Mouse (Mus musculus): ENCODE measurements around the gene Ccer2.

DNA sequence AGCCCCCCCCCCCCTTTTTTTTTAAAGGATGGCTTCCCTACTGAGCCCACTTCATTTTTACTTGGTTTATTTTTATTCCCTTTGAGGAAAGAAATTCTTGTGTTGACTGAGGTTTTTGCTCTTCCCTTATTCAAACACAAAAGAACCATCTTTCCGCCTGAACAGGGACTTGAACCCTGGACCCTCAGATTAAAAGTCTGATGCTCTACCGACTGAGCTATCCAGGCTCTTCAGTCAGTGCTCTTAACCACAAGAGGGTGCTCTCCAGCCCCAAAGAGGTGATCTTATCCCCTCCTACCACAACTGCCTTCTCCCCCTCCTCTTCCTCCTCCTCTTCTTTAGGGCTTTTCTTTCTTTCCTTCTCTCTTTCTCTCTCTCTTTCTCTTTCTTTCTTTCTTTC lies 37.9 kb downstream of the Ccer2 start:
- no peak for TF ChIP-seq CTCF (IDR thresholded peaks at IDR 0.05; ENCODE audit: control insufficient read depth, insufficient read depth, insufficient read length)
- TF ChIP-seq CEBPB (IDR thresholded peaks at IDR 0.05; ENCODE audit: low read depth): no peak
- TF ChIP-seq USF1 (IDR thresholded peaks at IDR 0.05; ENCODE audit: low read depth): no peak
- TF ChIP-seq MAX (IDR thresholded peaks at IDR 0.05): no peak
- no peak for TF ChIP-seq MYOD1 (IDR thresholded peaks at IDR 0.05; ENCODE audit: control insufficient read depth, insufficient read length, low read depth)
- TF ChIP-seq MYOG (IDR thresholded peaks at IDR 0.05; ENCODE audit: control insufficient read depth, extremely low read depth, insufficient read length): no peak
